Mouse (Mus musculus) E14TG2a.4 (cell line): ENCODE measurements at regions not wholly inside any gene's neighbourhood (a gene's known extent, or its start where the extent isn't known, plus 50 kb on each side); places are given as distances from the start of the nearest gene placed in this dataset.
A peak's percentile ranks its signal among the peaks of the same experiment; 100 is the strongest.

Source experiments
- H3K27me3 ChIP-seq: 2 replicates; pipeline ENCODE4 v1.6.1; 2014; ENCODE audit warnings: low read length, control low read depth; ENCODE audit not compliant: insufficient read depth
- H3K36me3 ChIP-seq: 2 replicates; pipeline ENCODE4 v1.6.1; 2014; ENCODE audit warnings: low read length, control low read depth; ENCODE audit not compliant: insufficient read depth
- H3K4me1 ChIP-seq: replicated peaks from 2 replicates; pipeline ENCODE4 v1.6.1; 2014; ENCODE audit warnings: low read depth, low read length, control low read depth
- H3K4me3 ChIP-seq: replicated peaks from 2 replicates; pipeline ENCODE4 v1.5.1; 2014; ENCODE audit warnings: mild to moderate bottlenecking, low read length
- H3K9me3 ChIP-seq: 2 replicates; pipeline ENCODE4 v1.6.1; 2014; ENCODE audit warnings: low read length, control low read depth
- CTCF ChIP-seq: conservative IDR thresholded peaks from 2 replicates; pipeline ENCODE4 v1.5.1; 2014; ENCODE audit warnings: low read length
- NANOG ChIP-seq: IDR thresholded peaks from 2 replicates; pipeline ENCODE4 v1.6.1; 2014; ENCODE audit warnings: borderline replicate concordance, low read length, mixed read lengths
- POU5F1 ChIP-seq: IDR thresholded peaks from 2 replicates; pipeline ENCODE4 v1.6.1; 2014; ENCODE audit warnings: low read length, borderline replicate concordance

GRCm38 (mm10) chr11:6902991-6903390 lies 65.5 kb upstream of the Gm11983 start:
- TF ChIP-seq CTCF = no peak
- TF ChIP-seq NANOG = no peak
- no peak for TF ChIP-seq POU5F1

DNA sequence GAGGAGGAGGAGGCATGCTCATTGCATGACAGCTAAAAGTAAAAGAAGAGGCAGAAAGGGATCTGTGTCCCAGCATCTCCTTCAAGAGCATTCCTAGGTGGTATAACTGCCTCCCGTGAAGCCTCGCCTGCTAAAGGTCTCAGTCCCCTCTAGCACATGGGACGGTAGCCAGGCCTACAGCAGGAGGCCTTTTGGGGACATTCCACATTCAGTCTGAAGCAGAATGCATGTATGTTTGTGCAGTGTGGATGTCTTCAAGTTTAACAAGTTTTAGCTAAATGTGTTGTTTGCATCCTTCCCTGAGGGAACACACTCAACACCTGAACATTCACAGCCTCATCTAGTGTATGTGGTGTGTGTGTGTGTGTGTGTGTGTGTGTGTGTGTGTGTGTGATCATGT lies 64.8 kb upstream of the Gm11983 start:
- no peaks in the 10 kb centered on the region for H3K9me3 ChIP-seq
- TF ChIP-seq NANOG = no peak
- TF ChIP-seq CTCF = no peak
- no peak for TF ChIP-seq POU5F1
- H3K4me1 ChIP-seq = peaks cover 61% of the 10 kb centered on the region
- peaks cover 11% of the 10 kb centered on the region for H3K36me3 ChIP-seq
- no peak overlapping the region for H3K4me3 ChIP-seq
- H3K27me3 ChIP-seq = no peaks in the 10 kb centered on the region

More at GRCm38 (mm10) chr11:6902991-6903390, 65.5 kb upstream of the Gm11983 start:
- Histone ChIP-seq H3K9me3 (no peaks in the 10 kb centered on the region), H3K4me1 (peaks cover 54% of the 10 kb centered on the region), H3K4me3 (no peak overlapping the region), H3K27me3 (no peaks in the 10 kb centered on the region), H3K36me3 (peaks cover 5% of the 10 kb centered on the region)

DNA sequence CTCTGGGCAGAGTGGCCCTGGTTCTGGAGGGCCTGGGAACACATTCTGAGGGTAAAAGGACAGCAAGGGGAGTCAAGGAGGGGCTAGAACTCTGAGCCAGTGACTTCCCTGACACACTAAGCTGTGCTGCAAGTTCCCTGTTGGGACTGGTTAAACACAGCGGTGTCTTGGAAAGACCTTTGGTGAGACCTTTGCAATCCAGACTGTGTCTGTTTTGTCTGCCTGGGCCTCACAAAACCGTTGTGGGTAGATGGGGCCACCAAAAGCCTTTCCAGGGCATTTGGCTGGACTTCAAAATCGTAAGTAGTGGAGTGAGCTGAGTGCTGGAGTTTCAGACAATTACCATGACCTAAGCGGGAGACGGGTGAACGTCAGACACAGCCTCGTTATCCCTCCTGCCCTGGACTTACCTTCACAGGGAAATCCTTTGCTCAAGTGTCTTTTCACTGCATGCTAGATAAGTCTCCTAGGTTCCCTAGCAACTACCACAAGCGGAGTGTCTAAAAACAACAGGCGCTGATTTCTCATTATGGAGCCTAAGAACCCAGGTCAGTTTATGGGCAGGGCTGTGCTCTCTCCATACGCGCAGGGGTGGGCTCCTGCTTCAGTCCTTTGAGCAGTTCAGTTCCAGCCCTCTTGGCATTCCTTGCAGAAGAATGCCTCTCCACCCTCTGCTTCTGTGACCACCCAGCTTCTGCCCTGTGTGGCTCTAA lies 63.5 kb upstream of the Gm11983 start:
- no peaks in the 10 kb centered on the region for H3K27me3 ChIP-seq
- H3K4me1 ChIP-seq = peaks cover 75% of the 10 kb centered on the region
- H3K4me3 ChIP-seq = peak overlapping the region; percentile 69
- no peaks in the 10 kb centered on the region for H3K9me3 ChIP-seq
- peaks cover 11% of the 10 kb centered on the region for H3K36me3 ChIP-seq
- 0 out of 2 replicates have a peak, but pooled peaks have one; percentile 2 for TF ChIP-seq NANOG
- no peak for TF ChIP-seq POU5F1

DNA sequence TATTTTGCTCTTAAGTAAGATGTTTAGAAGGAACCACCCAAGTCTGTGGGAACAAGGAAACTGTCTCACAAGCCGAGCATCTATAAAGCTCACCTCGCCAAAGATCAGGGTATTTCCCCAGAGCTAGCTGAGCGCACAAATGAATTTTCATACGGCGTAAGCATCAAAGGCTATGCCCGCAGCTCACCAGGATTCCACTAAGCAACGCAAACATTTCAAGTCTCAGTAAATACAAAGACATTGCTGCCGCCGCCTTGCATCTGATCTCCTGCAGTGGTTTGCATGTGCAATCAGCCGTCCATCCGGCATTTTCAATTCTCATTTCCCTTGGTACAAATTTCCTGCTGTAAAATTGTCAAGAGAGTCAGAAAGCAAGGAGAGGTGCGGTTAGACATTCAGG lies 62.9 kb upstream of the Gm11983 start:
- no peaks in the 10 kb centered on the region for H3K9me3 ChIP-seq
- peaks cover 77% of the 10 kb centered on the region for H3K4me1 ChIP-seq
- TF ChIP-seq POU5F1 (no peak), NANOG (0 out of 2 replicates have a peak, but pooled peaks have one; percentile 3), CTCF (no peak)
- peaks cover 11% of the 10 kb centered on the region for H3K36me3 ChIP-seq
- H3K27me3 ChIP-seq = no peaks in the 10 kb centered on the region
- H3K4me3 ChIP-seq = peak overlapping the region; percentile 69

GRCm38 (mm10) chr11:6899271-6900005 lies 62.0 kb upstream of the Gm11983 start:
- TF ChIP-seq CTCF = no peak
- no peak for TF ChIP-seq NANOG
- no peak for TF ChIP-seq POU5F1
- H3K36me3 ChIP-seq = peaks cover 11% of the 10 kb centered on the region
- peak overlapping the region; percentile 69 for H3K4me3 ChIP-seq
- no peaks in the 10 kb centered on the region for H3K9me3 ChIP-seq
- H3K27me3 ChIP-seq = no peaks in the 10 kb centered on the region
- H3K4me1 ChIP-seq = peaks cover 80% of the 10 kb centered on the region

DNA sequence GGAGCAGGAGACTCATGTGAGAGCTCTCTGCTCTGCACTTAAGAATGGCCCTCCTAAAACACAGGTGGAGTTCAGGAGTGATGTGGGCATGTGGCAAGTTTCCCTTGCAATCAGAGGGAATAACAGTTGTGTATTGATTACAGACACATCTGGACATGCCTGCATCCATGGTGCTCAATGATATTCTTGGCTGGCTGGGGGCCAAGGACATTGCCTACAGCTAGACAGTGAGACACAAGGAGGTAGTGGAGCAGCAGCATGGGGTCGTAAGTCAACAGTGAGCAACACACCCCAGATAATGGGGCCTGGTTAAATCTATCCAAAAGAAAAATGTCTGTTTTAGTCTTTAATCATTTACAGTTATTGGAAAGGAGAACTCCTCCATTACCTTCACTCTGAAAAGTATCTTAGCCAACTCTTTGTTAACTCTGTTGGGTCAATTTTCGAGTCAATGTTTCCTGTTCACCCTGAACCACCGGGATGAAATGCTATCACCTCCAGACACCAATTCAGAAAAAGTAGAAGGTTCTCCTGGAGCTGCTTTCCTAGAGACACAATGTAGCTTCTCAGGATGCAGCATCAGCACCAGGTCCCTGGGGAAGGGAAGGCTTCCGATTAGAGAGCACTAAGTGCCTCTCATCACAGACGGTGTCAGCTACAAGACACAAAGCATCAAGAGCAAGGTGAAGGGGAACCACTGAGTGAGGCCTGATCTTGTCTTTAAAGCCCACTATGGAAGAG lies 61.1 kb upstream of the Gm11983 start:
- H3K9me3 ChIP-seq = peaks cover 2% of the 10 kb centered on the region; the same call in 1 of the 2 replicates
- TF ChIP-seq POU5F1 (no peak), NANOG (no peak), CTCF (no peak)
- peaks cover 90% of the 10 kb centered on the region for H3K4me1 ChIP-seq
- H3K36me3 ChIP-seq = peaks cover 14% of the 10 kb centered on the region
- no peaks in the 10 kb centered on the region for H3K27me3 ChIP-seq
- H3K4me3 ChIP-seq = peak overlapping the region; percentile 69

DNA sequence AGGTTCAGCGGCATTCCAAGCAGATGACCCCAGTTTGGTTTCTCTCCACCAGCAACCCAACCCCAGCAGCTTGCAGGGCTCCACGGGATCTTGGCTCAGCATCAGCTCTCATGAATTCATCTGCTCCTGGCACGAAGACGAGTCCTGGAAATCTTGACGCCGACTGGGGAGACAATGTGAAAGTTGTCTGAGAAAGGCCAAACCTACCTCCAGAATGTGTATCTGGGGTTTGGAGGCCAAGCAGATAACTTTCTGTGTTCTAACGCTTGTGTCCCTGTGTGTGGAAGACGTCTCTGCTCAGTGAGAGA lies 58.3 kb upstream of the Gm11983 start:
- Histone ChIP-seq H3K9me3 (peaks cover 30% of the 10 kb centered on the region), H3K4me3 (0 out of 2 replicates have a peak overlapping the region, but pooled peaks have one; percentile 23), H3K4me1 (peaks cover 72% of the 10 kb centered on the region), H3K36me3 (peaks cover 39% of the 10 kb centered on the region), H3K27me3 (no peaks in the 10 kb centered on the region)
- no peak for TF ChIP-seq POU5F1
